Mouse (Mus musculus): ENCODE measurements at regions not wholly inside any gene's neighbourhood (a gene's known extent, or its start where the extent isn't known, plus 50 kb on each side); places are given as distances from the start of the nearest gene placed in this dataset.
"Not testable (repeated sequence)": the region's sequence is repeated elsewhere in the genome, so short reads cannot be mapped to it uniquely, and the experiment has no call there.

GRCm38 (mm10) chr5:74827944-74828343, 125.2 kb upstream of the Lnx1 start:
- DNase-seq (ENCODE audit: extremely low spot score), result no peak

DNA sequence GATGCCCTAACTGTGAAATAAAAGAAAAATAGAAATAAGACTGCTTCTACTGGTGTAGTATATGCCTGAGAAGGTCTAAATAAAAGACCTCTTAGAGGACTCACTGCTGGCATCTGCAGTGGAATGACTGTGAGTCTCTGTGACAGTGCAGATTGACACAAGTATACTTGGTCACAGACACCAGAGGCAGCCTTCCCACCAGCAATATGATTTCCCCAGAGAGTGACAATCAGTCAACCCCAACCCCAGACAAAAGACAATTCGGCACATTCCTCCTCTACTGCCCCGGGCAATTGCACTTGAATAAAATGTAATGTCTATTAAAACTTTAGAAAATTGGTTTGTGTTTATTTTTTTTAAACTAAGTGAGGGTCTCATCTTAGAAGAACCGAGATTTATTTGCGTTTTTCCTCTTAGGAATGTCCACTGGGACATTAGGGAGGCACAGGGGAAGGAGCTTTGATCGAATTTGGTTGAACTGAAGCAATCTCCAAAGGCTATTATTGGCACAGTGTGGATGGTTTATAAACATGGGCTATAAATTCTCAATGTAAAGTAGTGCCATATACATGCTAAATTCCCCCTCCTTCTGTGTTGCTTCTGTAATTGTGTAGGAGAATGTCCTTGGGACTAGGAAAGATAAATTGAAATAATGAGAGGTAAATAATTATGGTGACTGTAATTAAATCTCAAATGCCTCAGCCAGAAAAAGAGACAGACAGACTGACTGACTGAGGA, 123.0 kb upstream of the Lnx1 start:
- no peak for DNase-seq (ENCODE audit: extremely low spot score)

DNA sequence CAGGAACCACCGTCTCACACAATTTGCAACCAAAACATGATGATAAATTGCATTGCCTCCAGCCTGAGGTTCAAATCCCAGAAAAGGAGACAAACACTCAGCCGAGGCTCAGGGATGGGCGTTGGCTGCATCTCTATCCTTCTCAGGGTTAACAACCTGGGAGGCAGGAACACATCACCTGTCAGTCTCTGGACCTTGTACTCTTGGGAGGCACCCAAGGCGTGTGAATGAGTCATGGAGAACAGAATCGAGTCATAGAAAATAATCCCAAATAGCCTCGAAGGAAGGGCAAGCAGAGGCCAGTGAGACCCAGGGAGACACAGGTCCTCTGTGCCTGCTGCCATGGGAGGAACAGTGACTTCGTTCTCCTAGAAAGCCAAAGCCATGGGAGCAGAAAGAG, 121.0 kb upstream of the Lnx1 start:
- DNase-seq (ENCODE audit: extremely low spot score), result no peak

DNA sequence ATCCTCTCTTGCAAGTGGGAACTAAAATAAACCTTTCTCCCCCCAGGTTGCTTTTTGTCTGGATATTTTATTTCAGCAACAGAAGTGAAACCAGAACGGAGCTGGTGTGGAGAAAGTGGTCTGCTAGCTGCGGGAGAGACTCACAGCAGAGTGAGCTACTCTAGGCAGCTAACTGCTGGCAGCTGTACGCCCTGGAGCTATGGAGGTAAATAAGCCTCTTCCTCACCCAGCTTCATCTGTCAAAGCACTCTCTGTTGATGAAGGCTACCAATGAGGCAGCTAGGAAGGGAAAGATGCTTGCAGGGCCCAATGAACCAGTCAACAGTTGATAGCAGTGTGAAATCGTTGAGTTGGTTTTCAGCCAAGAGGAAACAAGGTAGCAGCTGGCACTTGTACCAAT, 119.3 kb upstream of the Lnx1 start:
- no peak for DNase-seq (ENCODE audit: extremely low spot score)

GRCm38 (mm10) chr5:74816523-74816922, 113.8 kb upstream of the Lnx1 start:
- DNase-seq (ENCODE audit: extremely low spot score), result no peak

GRCm38 (mm10) chr5:74813396-74813795, 110.7 kb upstream of the Lnx1 start:
- no peak for DNase-seq (ENCODE audit: extremely low spot score)

- no peak for DNase-seq (ENCODE audit: extremely low spot score)
Observed at GRCm38 (mm10) chr5:74811046-74811445, 108.3 kb upstream of the Lnx1 start.

- no peak for DNase-seq (ENCODE audit: extremely low spot score)
Observed at GRCm38 (mm10) chr5:74807581-74808221, 105.0 kb upstream of the Lnx1 start.

DNA sequence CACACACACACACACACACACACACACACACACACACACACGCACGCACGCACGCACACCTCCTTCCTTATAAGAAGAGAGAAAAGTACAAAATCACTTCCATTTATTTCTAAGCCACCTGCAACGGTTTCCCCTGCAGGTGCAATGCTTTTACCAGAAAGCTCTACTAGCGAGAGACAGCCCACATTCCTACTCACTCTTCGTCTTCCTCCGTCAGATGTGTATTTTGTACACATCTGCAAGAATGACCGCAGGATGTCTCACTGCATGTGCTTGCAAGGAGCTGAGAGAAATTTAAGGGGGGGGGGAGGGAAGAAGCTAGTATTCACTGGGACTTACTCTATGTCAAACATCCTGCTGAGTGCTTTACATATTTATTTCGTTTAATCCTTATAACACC, 99.2 kb upstream of the Lnx1 start:
- no peak for DNase-seq (ENCODE audit: extremely low spot score)

DNA sequence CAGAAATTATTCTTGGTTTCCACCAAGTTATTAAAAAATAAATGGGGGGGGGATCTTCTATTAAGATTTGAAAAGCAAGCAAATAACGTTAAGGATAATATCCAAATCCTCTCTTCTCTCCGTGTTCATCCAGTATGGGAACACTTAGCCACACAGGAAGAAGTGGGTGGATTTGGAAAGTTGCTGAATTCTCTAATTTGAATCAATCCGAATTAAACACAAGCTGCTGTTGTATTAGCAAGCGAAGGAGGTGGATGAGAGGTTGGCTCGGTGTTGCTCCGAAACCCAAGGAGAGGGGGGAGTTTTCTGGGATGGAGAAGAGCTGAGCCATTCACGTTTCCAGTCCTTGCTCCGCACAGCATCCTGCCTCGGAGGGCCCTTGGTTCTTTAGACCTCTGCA, 97.6 kb upstream of the Lnx1 start:
- DNase-seq (ENCODE audit: extremely low spot score), result no peak

DNA sequence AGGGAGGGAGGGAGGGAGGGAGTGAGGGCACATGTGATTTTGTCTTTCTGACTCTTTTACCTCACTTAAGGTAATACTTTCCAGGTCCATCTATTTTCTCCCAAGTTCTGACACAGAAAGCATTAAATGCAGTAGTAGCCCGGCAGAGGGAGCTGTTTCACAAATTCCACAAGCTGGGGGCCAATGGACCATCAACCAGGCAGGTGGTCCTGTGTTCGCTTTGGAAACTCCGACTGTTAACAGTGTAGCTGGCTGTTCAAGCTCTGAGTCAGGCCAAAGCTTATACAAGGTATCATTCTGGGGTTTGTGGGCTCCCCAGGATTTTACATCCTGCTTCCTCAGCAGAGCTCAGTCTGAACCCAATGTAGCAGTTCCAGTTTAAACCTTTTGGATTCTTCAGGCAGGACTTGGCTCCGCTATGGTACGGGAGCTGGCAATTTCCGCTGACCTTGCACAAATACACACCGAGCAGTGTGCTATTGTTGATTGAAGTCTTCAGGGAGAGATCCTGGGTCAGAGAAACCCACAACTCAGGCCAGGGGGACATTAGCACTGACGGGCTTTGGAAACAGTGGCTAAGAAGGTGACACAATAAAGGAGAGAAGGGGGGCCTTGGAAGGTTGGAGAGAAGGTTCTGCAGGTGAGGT, 93.8 kb upstream of the Lnx1 start:
- DNase-seq (ENCODE audit: extremely low spot score), result peak; percentile 75

GRCm38 (mm10) chr5:74794726-74795125, 92.0 kb upstream of the Lnx1 start:
- no peak for DNase-seq (ENCODE audit: extremely low spot score)

DNA sequence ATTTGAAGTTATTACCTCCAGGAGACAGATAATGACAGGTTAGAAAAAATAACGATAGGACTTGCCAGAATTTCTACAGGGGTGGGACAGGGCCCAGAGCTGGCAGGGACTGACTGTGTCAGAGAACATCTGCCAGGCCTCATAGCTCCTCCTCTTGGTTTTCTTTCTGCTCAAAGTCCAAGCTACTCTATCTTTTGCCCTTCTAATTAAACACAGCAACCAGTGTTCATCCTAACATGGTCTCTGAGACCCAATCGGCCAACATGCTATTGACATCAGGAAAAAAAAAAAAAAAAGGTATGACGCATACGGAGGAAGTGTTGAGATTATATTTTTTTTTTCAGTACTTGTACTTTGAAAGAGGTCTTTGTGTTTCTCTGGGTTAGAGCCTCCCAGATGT, 90.7 kb upstream of the Lnx1 start:
- DNase-seq (ENCODE audit: extremely low spot score), result no peak

DNA sequence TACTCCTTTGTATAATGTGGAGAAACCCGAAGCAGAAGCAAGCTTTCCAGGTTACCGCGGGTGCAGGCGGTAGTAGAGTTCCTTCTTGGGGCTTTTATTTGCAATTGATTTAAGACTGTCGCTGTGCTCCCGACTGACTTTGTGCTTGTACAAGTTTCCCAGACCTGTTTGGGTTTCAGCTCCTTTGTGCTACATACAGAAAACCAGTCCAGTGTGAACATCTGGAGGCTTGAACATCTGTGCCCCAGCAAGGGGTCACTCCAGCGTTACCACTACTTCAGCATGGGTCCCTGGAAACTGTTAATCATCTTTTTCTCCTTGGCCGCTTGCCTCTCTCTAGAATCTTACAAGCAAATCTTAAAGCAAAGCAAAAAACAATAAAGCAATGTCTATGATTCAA, 90.2 kb upstream of the Lnx1 start:
- peak; percentile 31 for DNase-seq (ENCODE audit: extremely low spot score)

GRCm38 (mm10) chr5:74792301-74792700, 89.6 kb upstream of the Lnx1 start:
- DNase-seq (ENCODE audit: extremely low spot score), result peak; percentile 74

DNA sequence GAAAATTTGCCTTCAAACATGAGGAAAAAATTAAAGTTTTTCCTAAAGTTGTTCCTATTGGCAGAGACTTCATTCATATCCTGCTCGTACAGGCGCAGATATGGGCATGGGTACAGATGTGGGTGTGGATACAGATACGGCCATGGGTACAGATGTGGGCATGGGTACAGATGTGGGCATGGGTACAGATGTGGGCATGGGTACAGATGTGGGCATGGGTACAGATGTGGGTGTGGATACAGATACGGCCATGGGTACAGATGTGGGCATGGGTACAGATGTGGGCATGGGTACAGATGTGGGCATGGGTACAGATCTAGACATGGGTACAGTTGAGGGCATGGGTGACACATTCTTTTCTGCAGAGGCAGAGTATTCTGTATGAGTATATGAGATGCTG, 87.8 kb upstream of the Lnx1 start:
- not testable (repeated sequence) for DNase-seq (ENCODE audit: extremely low spot score)

- DNase-seq (ENCODE audit: extremely low spot score), result no peak
Observed at GRCm38 (mm10) chr5:74783906-74784305, 81.2 kb upstream of the Lnx1 start.

- no peak for DNase-seq (ENCODE audit: extremely low spot score)
Observed at GRCm38 (mm10) chr5:74778076-74778465, 75.4 kb upstream of the Lnx1 start.

DNA sequence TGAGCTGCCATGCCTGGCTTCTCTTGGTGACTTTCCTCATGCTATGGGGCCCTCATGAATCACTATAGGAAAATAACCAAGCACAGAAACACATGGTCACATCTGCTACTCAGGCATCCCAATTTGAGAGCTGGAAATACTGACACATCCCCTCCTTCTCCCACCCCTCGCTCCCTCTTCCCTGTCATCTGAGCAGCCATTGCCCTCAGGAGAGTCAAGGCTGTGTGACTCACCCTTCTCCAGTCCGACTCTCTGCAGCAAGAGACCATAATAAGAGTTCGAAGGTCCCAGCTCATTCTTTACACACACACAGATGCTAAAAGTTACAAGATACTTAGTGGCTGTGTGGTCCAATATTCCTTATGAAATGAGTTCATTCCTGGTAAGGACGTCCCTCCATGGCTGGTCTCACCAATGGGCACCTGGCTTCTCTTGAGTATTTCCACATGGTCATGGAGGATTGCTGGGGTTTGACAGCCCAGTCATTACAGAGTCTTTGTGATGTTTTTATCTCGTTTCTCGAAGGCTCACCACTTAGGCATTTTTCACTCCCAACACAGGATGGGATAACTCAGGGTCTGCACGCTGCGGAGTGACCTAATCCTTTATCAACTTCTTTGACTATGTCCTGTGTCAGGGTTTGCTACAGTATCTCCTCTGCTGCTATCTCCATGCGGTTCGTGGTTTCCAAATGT, 74.8 kb upstream of the Lnx1 start:
- DNase-seq (ENCODE audit: extremely low spot score), result no peak

GRCm38 (mm10) chr5:74776081-74776480, 73.4 kb upstream of the Lnx1 start:
- no peak for DNase-seq (ENCODE audit: extremely low spot score)

GRCm38 (mm10) chr5:74775596-74775995, 72.9 kb upstream of the Lnx1 start:
- DNase-seq (ENCODE audit: extremely low spot score), result no peak

- no peak for DNase-seq (ENCODE audit: extremely low spot score)
Observed at GRCm38 (mm10) chr5:74773558-74774429, 71.1 kb upstream of the Lnx1 start.

Data from embryo, embryonic 9.5 days (tissue).